Mouse (Mus musculus): ENCODE data around the gene Eloa.
A peak's percentile ranks its signal among the peaks of the same experiment; 100 is the strongest.
"Not testable (repeated sequence)": the region's sequence is repeated elsewhere in the genome, so short reads cannot be mapped to it uniquely, and the experiment has no call there.

The Eloa gene

GRCm38 (mm10) chr4:135980223-135980622 is 41.3 kb downstream of the Eloa start:
- DNase-seq: not testable (repeated sequence)

- DNase-seq: peak; percentile 32
Observed at GRCm38 (mm10) chr4:135976146-135976545, 45.4 kb downstream of the Eloa start.

GRCm38 (mm10) chr4:135972911-135973811 is 48.4 kb downstream of the Eloa start:
- peak; percentile 41 for DNase-seq

GRCm38 (mm10) chr4:135972556-135972906 is 49.0 kb downstream of the Eloa start, which contains the start of gene Lypla2:
Lypla2 (minus strand) TSS chr4:135972626.
- DNase-seq: peak; percentile 91

- DNase-seq: no peak
Observed at GRCm38 (mm10) chr4:135971805-135972555, 49.6 kb downstream of the Eloa start.

GRCm38 (mm10) chr4:135970585-135970984 is 51.0 kb downstream of the Eloa start:
- peak; percentile 39 for DNase-seq

- peak; percentile 58 for DNase-seq
Observed at GRCm38 (mm10) chr4:135969070-135969750, 52.4 kb downstream of the Eloa start.

- DNase-seq: peak; percentile 58
Observed at GRCm38 (mm10) chr4:135968271-135968869, 53.2 kb downstream of the Eloa start.

- peak; percentile 55 for DNase-seq
Observed at GRCm38 (mm10) chr4:135967086-135967760, 54.3 kb downstream of the Eloa start.

GRCm38 (mm10) chr4:135966283-135966682 is 55.3 kb downstream of the Eloa start:
- peak; percentile 62 for DNase-seq

- peak; percentile 53 for DNase-seq
Observed at GRCm38 (mm10) chr4:135965113-135965512, 56.5 kb downstream of the Eloa start.

GRCm38 (mm10) chr4:135964426-135964825 is 57.1 kb downstream of the Eloa start:
- DNase-seq: peak; percentile 85

- DNase-seq: peak; percentile 96
Observed at GRCm38 (mm10) chr4:135963457-135964193, 57.9 kb downstream of the Eloa start, which contains the start of gene Gale. Gale (plus strand) TSS chr4:135963727.

GRCm38 (mm10) chr4:135962946-135963345 is 58.6 kb downstream of the Eloa start:
- DNase-seq: no peak

GRCm38 (mm10) chr4:135962198-135962597 is 59.4 kb downstream of the Eloa start:
- DNase-seq: peak; percentile 58

- DNase-seq: peak; percentile 44
Observed at GRCm38 (mm10) chr4:135961709-135962108, 59.9 kb downstream of the Eloa start.

GRCm38 (mm10) chr4:135960717-135961116 is 60.8 kb downstream of the Eloa start:
- DNase-seq: peak; percentile 76

GRCm38 (mm10) chr4:135958354-135958753 is 63.2 kb downstream of the Eloa start:
- DNase-seq: peak; percentile 41

GRCm38 (mm10) chr4:135955886-135956285 is 65.7 kb downstream of the Eloa start:
- DNase-seq: no peak

GRCm38 (mm10) chr4:135954241-135954640 is 67.3 kb downstream of the Eloa start:
- DNase-seq: peak; percentile 60
